Mouse (Mus musculus) left cerebral cortex, adult 2 months (tissue): Measurements from ENCODE around the gene Wtap. TPM values are rescaled to one million over a fixed set of nuclear protein-coding genes. Genes with fewer than 3 reads are reported as not detected.
A peak's percentile ranks its signal among the peaks of the same experiment; 100 is the strongest.
"Not testable (repeated sequence)": the region's sequence is repeated elsewhere in the genome, so short reads cannot be mapped to it uniquely, and the experiment has no call there.

Source experiments
- DNase-seq, 2 experiments: peaks; one replicate each; pipeline ENCODE4 v3.0.0; 2021 to 2022; ENCODE audit warnings: low spot score in 2 of 2, mixed read lengths in 1 of 2; ENCODE audit errors: extremely low spot score in 1 of 2
- H3K27ac ChIP-seq: fragments of 200-600 bp; 2 replicates; pipeline ENCODE4 v1.8.1; 2022
- H3K4me3 ChIP-seq: fragments of 200-600 bp; 2 replicates; pipeline ENCODE4 v1.8.1; 2022
- CTCF ChIP-seq: fragments of 200-600 bp; IDR thresholded peaks from 2 replicates; pipeline ENCODE4 v1.8.1; 2022; ENCODE audit warnings: antibody characterized with exemption, mild to moderate bottlenecking, moderate library complexity
- intact Hi-C: fragments of 180-260 bp; cut with DNase I; formaldehyde crosslinking; loops from one replicate; pipeline ENCODE4 v1.15.1; 2025
- long read RNA-seq, 2 experiments: library from polyadenylated mRNA; stranded (forward); transcript quantifications; one replicate each; pipeline ENCODE4 v2.0.0; 2021; ENCODE audit warnings: borderline mapping rate in 2 of 2
- total RNA-seq, 2 experiments: library from RNA; stranded (reverse); gene quantifications; 2 replicates each; pipeline ENCODE4 v1.2.3; 2021

The Wtap gene
- total RNA-seq, result 10 to 100 TPM; 52.7 to 54.2 TPM
- long read RNA-seq, experiment 1, transcript Wtap-204 (6 exons, 3,187 nt), result major isoform, 15 of 37 reads
- long read RNA-seq, experiment 1, transcript Wtap-205 (6 exons, 2,442 nt), result major isoform, 15 of 37 reads
- long read RNA-seq, experiment 1, partial matches to known transcripts, result 0 of 37 reads
- long read RNA-seq, experiment 1, other reads (novel, unspliced or antisense), result 3 of 37 reads
- long read RNA-seq, experiment 2, transcript Wtap-201 (8 exons, 2,051 nt), result minor isoform, 6 of 24 reads
- long read RNA-seq, experiment 2, transcript Wtap-204 (6 exons, 3,187 nt), result major isoform, 8 of 24 reads
- long read RNA-seq, experiment 2, partial matches to known transcripts, result 1 of 24 reads
- long read RNA-seq, experiment 2, other reads (novel, unspliced or antisense), result 3 of 24 reads

DNA sequence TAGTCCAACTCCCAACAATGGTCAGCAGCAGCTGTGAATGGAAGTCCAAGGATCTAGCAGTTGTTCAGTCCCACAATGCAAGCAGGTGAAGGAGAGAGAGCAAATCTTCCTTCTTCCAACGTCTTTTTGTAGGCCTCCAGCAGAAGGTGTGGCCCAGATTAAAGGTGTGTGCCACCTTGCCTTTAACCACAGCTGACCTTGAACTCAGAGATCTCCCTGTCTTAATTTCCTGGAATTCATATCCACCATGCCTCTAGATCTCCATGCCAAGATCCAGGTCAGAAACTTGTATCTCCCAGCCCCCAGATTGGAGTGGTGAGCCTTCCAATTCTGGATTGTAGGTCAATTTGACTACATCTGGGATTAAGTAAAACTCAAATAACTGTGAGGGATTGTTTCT lies at the start of gene Wtap:
Wtap (minus strand) TSS at position 101 of the 400 bp plus-strand sequence.
- DNase-seq, result no peak
- no peak for TF ChIP-seq CTCF
- peak within 1 kb of the TSS; percentile 99; the same call in 1 of the 2 replicates for H3K27ac ChIP-seq
- intact Hi-C loops, result loop anchor here (10.0 kb wide), 1 partner anchor 199 kb away; no protein-coding TSS in a partner anchor
- peak within 1 kb of the TSS; percentile 99 for H3K4me3 ChIP-seq

DNA sequence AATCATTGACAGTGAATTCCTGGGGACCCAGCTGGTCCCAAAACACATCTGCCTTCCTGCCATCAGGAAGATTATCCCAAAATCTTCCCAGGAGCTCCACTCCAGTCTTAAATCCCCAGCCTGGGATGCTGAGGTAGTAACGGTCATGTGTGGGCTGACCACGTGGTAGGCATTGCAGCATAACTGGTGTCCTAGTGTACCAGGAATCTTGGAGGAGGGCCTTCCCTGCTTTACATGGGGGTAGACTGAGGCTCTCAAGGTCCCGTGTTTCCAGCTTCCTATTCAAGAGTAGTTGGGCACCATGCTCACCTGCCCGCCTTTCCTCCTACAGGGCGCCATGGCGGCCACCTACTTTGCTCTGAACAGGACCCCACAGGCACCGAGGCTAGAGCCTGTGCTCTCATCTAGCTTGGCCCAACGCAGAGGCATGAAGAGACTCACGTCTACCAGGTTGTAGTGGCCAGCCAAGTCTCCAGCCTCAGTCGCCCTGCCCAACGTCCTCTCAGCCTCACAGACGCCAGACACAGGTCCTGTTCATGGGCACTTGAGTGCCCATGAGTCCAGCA lies 42.7 kb upstream of the Wtap start:
- intact Hi-C loops, H3K27ac ChIP-seq, DNase-seq, H3K4me3 ChIP-seq: not testable (repeated sequence)

DNA sequence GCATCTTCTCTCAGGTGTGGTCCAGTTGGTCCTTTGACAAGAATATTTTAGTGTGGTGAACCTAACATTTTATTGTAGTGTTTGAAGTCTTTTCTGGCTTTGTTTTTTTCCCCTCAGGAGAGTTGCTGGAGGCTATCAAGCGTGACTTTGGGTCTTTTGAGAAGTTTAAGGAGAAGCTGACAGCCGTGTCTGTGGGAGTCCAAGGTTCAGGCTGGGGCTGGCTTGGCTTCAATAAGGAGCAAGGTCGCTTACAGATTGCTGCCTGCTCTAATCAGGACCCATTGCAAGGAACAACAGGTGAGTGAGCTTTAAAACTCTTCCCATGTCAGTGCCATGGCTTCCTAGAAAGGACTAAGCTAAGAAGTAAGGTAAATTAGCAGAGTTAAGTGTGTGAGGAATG lies 19.3 kb upstream of the Wtap start:
- H3K4me3 ChIP-seq, result no peak overlapping the region
- no peak for DNase-seq
- intact Hi-C loops, result no loop called here
- H3K27ac ChIP-seq, result no peak overlapping the region
- no peak for TF ChIP-seq CTCF

DNA sequence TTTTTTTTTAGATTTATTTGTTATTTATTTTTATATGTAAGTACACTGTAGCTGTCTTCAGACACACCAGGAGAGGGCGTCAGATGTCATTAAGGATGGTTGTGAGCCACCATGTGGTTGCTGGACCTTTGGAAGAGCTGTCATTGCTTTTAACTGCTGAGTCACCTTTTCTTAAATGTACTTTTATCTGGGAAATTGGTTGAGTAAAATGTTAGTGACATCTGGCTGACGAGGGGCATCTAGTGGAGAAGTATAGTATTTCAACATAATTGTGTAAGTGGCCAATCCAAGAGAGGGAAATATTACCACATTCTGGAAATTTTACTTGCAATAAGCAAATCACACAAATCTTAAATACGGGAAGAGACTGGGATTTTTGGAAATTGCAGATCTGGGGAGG lies 15.9 kb upstream of the Wtap start:
- intact Hi-C loops, result no loop called here
- H3K27ac ChIP-seq, result peak overlapping the region; percentile 22; the same call in 1 of the 2 replicates
- H3K4me3 ChIP-seq, result peak overlapping the region; percentile 81
- DNase-seq, result no peak
- TF ChIP-seq CTCF, result peak; percentile 68

DNA sequence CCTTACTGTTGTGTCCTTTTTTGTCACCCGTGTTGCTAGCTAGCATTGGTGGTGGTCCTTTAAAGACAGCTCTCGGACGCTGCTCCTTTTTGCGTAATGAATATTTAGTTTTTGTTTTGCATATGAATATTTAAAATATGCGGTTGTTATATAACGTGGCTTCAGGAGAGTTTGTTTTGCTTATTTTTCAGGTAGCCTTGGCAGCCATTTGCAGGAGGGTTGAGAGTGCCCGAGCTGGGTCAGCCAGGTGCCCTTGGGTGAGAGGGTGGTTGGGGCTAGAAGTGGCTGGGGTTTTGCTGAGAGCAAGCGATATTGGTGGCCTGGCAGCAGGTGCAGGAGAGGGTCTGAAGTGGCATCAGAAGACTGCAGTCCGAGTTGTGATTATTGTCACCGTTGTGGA lies 14.6 kb upstream of the Wtap start:
- intact Hi-C loops, result no loop called here
- DNase-seq, result no peak
- no peak for TF ChIP-seq CTCF
- peak overlapping the region; percentile 97 for H3K27ac ChIP-seq
- peak overlapping the region; percentile 81 for H3K4me3 ChIP-seq

DNA sequence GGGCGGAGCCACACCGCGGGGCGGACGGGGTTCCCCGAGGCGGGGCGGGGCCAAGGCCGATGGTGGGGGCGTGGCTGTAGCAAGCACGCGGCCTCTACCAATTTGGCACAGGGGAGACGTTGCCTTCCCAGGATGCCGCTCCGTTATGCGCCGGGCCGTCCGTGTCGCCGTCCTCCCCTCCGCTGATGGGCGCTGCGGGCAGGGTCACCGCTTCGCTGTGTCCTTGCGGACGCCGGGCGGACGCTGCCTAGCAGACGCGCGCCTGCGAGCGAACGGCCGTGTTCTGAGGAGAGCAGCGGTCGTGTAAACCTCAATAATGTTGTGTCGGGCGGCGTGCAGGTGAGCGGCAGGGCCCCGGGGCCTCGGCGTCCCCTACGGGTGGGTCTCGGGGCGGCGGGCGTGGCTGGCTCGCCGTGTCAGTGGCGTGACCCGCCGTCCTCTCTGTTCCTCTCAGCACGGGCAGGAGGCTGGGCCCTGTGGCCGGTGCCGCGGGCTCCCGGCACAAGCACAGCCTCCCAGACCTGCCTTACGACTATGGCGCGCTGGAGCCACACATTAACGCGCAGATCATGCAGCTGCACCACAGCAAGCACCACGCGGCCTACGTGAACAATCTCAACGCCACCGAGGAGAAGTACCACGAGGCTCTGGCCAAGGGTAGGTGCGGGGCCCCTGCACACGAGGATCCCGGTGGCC lies 13.9 kb upstream of the Wtap start:
- DNase-seq, result peak; percentile 99
- Histone ChIP-seq H3K27ac (peak overlapping the region; percentile 97), H3K4me3 (peak overlapping the region; percentile 81)
- TF ChIP-seq CTCF, result peak; percentile 2; the same call in 1 of the 2 replicates
- intact Hi-C loops, result loop anchor here (1.0 kb wide), 1 partner anchor 16 kb away; no protein-coding TSS in a partner anchor

DNA sequence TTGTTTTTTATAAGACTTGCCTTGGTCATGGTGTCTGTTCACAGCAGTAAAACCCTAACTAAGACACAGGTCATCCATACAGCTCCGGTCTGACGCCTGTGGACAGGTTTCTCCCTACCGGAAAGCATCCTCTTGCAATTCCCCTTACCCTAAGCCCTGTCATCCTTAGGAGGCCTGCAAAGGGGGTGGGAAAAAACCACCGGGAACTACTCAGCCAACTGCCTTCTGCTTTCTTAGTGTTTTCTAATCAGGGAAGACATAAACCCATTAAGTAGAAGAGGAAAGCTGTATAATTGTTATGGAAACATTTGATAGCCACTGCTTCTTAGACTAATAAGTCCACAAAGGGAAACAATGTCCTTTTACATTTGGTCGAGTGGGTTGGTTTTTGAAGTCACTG lies 13.0 kb upstream of the Wtap start:
- no peak for DNase-seq
- peak overlapping the region; percentile 97 for H3K27ac ChIP-seq
- no peak for TF ChIP-seq CTCF
- peak overlapping the region; percentile 81 for H3K4me3 ChIP-seq
- intact Hi-C loops, result loop anchor here (1.0 kb wide), 1 partner anchor 15 kb away; no protein-coding TSS in a partner anchor

DNA sequence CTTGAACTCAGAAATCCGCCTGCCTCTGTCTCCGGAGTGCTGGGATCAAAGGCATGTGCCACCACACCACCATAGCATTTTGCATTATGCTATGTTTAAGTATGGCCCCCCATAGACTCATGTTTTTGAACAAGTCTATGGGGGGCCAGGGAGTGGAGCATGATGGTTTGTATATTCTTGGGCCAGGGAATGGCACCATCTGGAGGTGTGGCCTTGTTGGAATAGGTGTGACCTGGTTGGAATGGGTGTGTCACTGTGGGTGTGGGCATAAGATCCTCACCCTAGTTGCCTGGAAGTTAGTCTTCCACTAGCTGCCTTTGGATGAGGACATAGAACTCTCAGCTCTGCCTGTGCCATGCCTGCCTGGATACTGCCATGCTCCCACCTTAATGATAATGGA lies 12.6 kb upstream of the Wtap start, which contains the start of gene Sod2:
Sod2 (plus strand) TSS at position 301 of the 400 bp plus-strand sequence.
- DNase-seq, intact Hi-C loops: not testable (repeated sequence)
- Histone ChIP-seq H3K4me3 (peak within 1 kb of the TSS; percentile 81), H3K27ac (peak within 1 kb of the TSS; percentile 97)

DNA sequence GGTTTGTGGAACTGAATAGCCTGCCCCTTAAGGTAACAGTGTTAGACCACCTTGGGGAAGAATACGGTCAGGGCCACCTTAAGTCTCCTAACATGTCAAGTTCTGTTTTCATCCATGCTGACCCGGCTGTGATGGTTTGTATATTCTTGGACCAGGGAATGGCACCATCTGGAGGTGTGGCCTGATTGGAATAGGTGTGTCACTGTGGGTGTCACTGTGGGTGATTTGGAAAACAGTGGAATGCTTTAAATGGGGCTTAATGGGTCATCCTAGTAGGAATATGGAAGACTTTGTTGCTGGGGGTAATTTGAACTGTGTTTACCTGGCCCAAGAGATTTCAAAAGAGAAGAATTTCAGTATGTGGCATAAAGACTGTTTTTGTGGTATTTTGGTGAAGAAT lies 10.5 kb upstream of the Wtap start:
- H3K27ac ChIP-seq, intact Hi-C loops, DNase-seq, H3K4me3 ChIP-seq: not testable (repeated sequence)

DNA sequence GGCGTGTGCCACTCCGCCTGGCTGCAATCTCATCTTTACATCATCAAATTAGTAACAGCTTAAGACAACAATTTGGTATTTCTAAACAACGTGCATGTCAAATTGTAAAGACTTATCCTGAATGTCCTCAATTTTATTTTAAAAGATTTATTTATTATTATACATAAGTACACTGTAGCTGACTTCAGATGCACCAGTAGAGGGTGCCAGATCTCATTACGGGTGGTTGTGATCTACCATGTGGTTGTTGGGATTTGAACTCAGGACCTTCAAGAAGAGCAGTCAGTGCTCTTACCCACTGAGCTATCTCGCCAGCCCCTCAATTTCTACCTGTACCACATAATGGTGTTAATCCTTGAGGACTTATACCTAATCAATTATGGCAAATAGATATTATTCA lies 8.3 kb upstream of the Wtap start:
- H3K27ac ChIP-seq, DNase-seq, H3K4me3 ChIP-seq, intact Hi-C loops: not testable (repeated sequence)
- peak; percentile 23 for TF ChIP-seq CTCF

DNA sequence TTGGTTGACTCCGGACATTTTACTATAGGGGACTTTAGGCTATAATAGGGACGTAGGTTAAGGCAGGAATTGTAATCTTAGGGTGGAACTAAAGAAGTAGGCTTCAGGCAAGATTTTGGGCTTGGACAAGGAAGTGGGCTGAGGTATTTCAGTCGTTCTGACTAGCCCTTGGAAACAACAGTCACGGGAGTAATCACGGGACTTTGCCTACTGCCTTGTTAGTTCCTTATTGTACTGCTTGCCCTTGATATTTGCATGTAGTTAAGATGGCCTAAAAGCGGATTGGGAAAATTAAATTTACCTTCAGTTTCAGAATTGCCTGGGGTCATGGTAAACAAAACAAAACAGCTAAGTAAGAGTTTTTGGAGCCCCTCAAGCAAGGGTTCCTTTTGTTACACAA lies 5.1 kb upstream of the Wtap start:
- no peak for DNase-seq
- TF ChIP-seq CTCF, result no peak
- Histone ChIP-seq H3K27ac (no peak overlapping the region), H3K4me3 (no peak overlapping the region)
- intact Hi-C loops, result loop anchor here (5.0 to 10.0 kb wide), 2 partner anchors 204 to 582 kb away; no protein-coding TSS in a partner anchor

DNA sequence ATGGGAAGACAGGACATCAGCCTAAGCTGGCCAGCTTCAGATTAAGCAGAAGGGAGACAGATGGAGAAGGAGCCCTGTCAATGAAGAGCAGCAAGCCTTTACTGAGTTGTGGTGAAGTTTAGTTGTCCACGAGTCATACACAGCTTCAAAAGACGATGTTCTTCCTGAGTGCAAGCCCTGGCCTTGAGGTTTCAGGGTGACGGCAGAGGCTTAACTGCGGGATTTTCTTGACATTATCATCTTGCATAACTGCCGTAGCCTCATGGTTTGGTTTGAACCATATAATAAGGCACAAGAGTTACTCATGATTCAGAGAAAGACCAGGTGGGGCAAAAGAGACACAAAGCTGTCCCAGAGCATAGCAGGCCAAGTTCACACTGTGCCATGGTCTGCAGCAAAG lies 3.9 kb upstream of the Wtap start:
- no peak for DNase-seq
- intact Hi-C loops, result loop anchor here (2.0 to 10.0 kb wide), 3 partner anchors 117 to 581 kb away; no protein-coding TSS in a partner anchor
- no peak overlapping the region for H3K4me3 ChIP-seq
- TF ChIP-seq CTCF, result no peak
- H3K27ac ChIP-seq, result no peak overlapping the region
